Mouse (Mus musculus) urinary bladder, postnatal 14 days (tissue): ENCODE data around the gene Hic2.

ENCODE experiments used
- DNase-seq: peaks from one replicate; pipeline ENCODE4 v3.0.0; 2021; ENCODE audit warnings: low spot score

Gene Hic2

GRCm38 (mm10) chr16:17234499-17234895 lies 1.1 kb downstream of the Hic2 start:
- DNase-seq, result peak; percentile 46

- DNase-seq, result peak; percentile 73
Observed at GRCm38 (mm10) chr16:17234916-17235665, 1.7 kb downstream of the Hic2 start.

- DNase-seq, result peak; percentile 41
Observed at GRCm38 (mm10) chr16:17237634-17238033, 4.3 kb downstream of the Hic2 start.

DNA sequence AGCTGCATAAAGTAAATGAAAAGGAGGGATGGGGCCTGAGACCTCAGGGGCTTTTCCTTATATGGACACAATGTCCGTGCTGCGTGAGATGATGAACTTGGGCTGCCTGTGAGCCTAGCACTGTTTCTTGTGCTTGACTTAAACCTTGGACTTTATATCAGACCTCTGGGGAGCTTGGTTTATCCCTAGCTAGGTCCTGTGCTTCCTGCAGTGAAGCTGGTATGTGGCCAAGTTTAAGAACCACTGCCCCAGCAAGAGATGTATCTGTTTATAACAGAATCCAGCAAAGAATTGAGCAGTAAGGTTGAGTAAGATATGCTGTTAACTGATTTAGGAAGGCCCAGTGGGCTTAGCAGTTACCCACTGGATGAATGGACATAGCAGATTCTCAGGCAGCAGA lies 6.0 kb downstream of the Hic2 start:
- DNase-seq, result no peak

DNA sequence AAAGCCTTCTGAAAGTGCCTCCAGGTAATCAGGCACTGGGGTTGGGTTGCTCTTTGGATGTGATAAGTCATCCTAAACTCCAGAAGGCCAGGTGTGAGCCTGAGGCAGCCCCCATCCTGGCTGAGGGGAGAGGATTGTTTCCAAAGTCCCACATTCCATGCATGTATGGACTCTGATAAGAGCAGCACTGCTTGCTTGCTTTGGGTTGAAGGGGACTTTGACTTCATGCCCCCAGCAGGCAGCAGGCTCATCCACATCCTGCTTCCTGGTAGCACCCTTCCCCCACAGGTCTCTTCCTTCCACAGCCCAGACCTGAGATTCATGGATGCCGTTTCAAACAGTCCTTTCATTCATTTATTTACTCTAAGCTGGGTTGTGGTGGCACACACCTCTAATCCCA lies 10.4 kb downstream of the Hic2 start:
- DNase-seq, result no peak

- no peak for DNase-seq
Observed at GRCm38 (mm10) chr16:17244996-17245395, 11.6 kb downstream of the Hic2 start.

DNA sequence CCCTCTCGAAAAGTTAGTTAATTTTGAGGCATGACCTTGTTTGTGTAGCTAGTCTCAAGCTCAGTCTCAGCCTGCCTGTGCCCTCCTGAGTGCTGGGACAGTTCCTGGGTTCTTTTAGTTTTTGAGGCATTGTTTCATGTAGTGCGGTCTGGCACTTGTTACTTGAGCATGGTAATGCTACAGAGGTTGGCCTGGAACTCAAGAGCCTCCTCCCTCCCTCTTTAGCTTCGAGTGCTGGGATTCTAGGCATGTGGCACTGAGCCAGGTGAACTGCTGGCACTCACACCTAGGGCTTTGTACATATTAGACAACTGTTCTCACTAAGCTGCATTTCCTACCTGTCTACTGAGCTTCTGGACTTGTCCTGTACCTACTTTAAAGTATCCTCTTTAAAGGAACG lies 14.4 kb downstream of the Hic2 start:
- DNase-seq, result peak; percentile 33

DNA sequence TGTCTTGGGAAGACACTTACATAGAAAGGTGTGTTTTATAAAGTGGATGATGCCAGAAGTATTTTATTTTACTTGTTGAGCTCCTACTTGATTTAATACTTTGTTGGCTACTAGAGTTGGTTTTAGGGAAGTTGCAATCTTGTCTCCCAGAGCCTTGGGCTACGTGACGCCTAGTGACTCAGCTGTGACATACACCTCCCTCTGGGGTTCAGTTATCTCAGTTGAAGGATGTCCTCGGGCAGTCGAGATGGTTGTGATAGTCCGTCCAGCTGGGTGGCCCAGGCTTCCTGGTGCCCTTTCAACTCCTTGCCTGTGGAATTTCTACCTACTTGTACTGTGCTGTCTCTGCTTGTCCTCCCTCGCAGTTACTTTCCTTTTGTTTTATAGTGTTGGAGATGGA lies 15.8 kb downstream of the Hic2 start:
- peak; percentile 55 for DNase-seq

DNA sequence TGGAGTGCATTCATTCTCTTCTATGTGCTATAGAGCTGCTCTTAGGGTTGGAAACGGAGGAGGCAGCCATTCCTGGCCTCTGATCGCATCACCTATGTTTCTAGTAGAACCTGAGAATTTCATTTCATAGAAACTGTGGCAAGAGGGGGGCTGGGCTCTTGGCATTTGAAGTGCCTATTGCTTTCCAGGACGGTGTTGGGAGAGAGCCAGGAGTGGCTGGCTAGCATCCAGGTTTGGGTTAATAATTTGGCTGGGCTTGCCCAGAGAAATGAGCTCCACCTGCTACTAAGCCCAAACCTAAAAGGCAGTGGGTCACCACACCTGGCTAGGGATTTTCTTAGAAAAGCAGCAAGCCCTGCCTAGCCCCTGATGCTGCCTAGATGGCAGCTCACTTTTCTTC lies 18.2 kb downstream of the Hic2 start:
- peak; percentile 85 for DNase-seq

GRCm38 (mm10) chr16:17252086-17252726 lies 18.8 kb downstream of the Hic2 start:
- no peak for DNase-seq

DNA sequence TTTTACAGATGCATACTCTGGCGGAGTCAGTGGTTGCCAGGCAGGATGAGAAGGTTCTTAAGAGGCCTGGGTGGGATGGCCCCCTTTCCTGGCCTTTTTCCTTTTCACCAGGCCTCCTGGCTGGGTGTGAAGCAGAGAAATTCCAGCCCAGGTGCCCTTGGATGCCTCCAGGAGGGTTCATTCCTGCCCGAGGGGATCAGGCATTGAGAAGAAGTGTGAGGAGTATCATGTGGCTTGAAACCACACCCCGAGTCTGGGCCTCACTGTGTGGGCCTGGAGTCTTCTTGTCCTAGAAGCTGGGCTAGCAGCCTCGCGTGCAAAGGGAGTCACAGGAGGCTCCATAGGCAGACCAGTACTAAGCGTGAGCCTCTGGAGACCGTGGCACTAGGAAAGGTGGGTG lies 19.5 kb downstream of the Hic2 start:
- no peak for DNase-seq

DNA sequence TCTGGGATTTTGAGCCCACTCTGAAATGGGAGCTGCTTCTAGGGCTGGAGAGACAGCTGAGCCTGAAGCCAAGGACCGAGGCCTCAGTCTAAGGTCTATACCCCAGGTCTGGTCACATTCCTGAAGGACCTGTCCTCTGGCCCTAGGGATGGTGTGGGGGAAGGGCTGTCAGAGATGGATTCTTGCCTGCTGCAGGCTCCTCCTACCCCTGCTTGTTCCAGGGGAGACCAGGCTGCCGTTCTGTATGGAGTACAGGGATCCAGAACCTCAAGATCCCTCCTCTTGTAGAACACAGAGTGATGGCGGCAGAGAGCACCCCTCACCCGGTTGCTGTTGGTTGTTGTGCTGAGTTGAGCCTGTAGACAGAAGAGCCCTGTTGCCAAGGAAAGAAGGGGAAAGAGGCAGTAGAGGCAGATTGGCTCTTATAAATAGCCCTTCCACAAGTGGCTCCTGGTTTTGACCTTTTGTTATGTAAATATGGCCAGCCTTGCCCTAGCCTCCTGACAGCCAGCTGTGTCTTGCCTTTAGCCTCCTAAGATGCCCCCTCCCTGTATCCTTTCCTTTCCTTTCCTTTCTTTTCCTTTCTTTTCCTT lies 20.7 kb downstream of the Hic2 start:
- DNase-seq, result no peak

- DNase-seq, result no peak
Observed at GRCm38 (mm10) chr16:17255270-17255669, 21.9 kb downstream of the Hic2 start.

DNA sequence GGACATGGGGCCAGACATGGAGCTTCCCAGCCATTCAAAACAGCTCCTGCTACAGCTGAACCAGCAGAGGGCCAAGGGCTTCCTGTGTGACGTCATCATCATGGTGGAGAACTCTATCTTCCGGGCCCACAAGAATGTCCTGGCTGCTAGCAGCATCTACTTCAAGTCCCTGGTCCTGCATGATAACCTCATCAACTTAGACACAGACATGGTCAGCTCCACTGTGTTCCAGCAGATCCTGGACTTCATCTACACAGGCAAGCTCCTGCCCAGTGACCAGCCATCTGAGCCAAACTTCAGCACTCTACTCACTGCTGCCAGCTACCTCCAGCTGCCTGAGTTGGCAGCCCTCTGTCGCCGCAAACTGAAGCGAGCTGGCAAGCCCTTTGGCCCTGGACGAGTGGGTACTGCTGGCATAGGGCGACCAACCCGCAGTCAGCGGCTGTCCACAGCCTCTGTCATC lies 24.0 kb downstream of the Hic2 start:
- DNase-seq, result no peak

GRCm38 (mm10) chr16:17258917-17259316 lies 25.5 kb downstream of the Hic2 start:
- no peak for DNase-seq

GRCm38 (mm10) chr16:17261341-17261740 lies 28.0 kb downstream of the Hic2 start:
- no peak for DNase-seq

GRCm38 (mm10) chr16:17266113-17266512 lies 32.7 kb downstream of the Hic2 start:
- no peak for DNase-seq

GRCm38 (mm10) chr16:17267937-17268336 lies 34.6 kb downstream of the Hic2 start:
- no peak for DNase-seq

DNA sequence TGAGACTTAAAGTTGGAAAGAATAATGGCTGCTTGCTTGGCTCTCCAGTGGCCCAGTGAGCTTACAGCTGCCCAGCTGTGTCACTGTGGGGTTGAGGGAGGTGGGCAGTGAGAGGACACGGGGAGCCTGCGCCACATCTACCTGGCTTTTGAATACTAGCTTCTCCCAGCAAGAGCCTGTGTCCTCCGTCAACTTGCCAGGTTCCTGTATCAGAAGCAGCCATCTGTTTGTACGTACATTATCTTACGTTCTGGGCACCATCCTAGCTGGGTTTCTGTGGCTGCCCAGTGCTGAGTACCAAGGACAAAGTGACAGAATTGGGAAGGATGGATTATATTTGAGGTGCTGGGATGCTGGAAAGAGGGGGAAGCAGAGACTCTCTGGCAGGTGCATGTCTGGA lies 36.5 kb downstream of the Hic2 start:
- no peak for DNase-seq

GRCm38 (mm10) chr16:17271124-17271523 lies 37.8 kb downstream of the Hic2 start:
- DNase-seq, result peak; percentile 56

GRCm38 (mm10) chr16:17271856-17272255 lies 38.5 kb downstream of the Hic2 start:
- DNase-seq, result no peak

- DNase-seq, result no peak
Observed at GRCm38 (mm10) chr16:17275721-17276120, 42.3 kb downstream of the Hic2 start, which contains the start of gene Tmem191c. Gene Tmem191c (plus strand): TSS chr16:17276077.
